Mouse (Mus musculus) kidney, embryonic 16.5 days (tissue): ENCODE measurements around the gene Lin7b. TPM values are rescaled to one million over a fixed set of nuclear protein-coding genes. Genes with fewer than 3 reads are reported as not detected.

Experiments used
- ATAC-seq: fragments of 200-750 bp; cut with Nextera tagmentation; 2 replicates; pipeline ENCODE4 v1.8.0; 2017; ENCODE audit warnings: moderate TSS enrichment; ENCODE audit not compliant: low FRiP score, low TSS enrichment
- H3K27ac ChIP-seq: fragments of 300-500 bp; sonication (generic); 2 replicates; pipeline ENCODE4 v1.5.1; 2014; ENCODE audit warnings: low read length
- H3K27me3 ChIP-seq: fragments of 300-500 bp; sonication (generic); 2 replicates; pipeline ENCODE4 v1.6.1; 2014; ENCODE audit warnings: low read length, control low read depth, mixed read lengths; ENCODE audit not compliant: insufficient read depth
- H3K36me3 ChIP-seq: fragments of 300-500 bp; sonication (generic); 2 replicates; pipeline ENCODE4 v1.6.1; 2014; ENCODE audit warnings: low read length, control low read depth, mixed read lengths; ENCODE audit not compliant: insufficient read depth
- H3K4me1 ChIP-seq: fragments of 300-500 bp; sonication (generic); 2 replicates; pipeline ENCODE4 v1.6.1; 2014; ENCODE audit warnings: low read length, control low read depth, mixed read lengths; ENCODE audit not compliant: insufficient read depth
- H3K4me2 ChIP-seq: fragments of 300-500 bp; sonication (generic); replicated peaks from 2 replicates; pipeline ENCODE4 v1.6.1; 2014; ENCODE audit warnings: low read depth, low read length
- H3K4me3 ChIP-seq: fragments of 300-500 bp; sonication (generic); 2 replicates; pipeline ENCODE4 v1.5.1; 2014; ENCODE audit warnings: mild to moderate bottlenecking, low read length
- H3K9ac ChIP-seq: fragments of 300-500 bp; sonication (generic); replicated peaks from 2 replicates; pipeline ENCODE4 v1.6.1; 2014; ENCODE audit warnings: low read length
- H3K9me3 ChIP-seq: fragments of 300-500 bp; sonication (generic); 2 replicates; pipeline ENCODE4 v1.6.1; 2016; ENCODE audit warnings: low read length, control low read depth
- WGBS: fragments of 180-500 bp; shearing (Covaris S2); extraction: QIAGEN DNeasy Blood & Tissue Kit; methylation state at CpG from one replicate; pipeline ENCODE4 v1.1.7; 2014; 5-methylcytosine and 5-hydroxymethylcytosine counted together
- polyA plus RNA-seq: library from polyadenylated mRNA; unstranded; fragments of >200 nt; fragmentation: Nextera tagmentation; extraction: Ambion mirVana; gene quantifications from 2 replicates; pipeline ENCODE4 v1.2.1, GENCODE M21; 2015

The Lin7b gene
- polyA plus RNA-seq, 1 experiment from 2014 or later: 1.9 TPM

GRCm38 (mm10) chr7:45408949-45409348 lies 38.6 kb upstream of the Lin7b start:
- ATAC-seq: no peak
- Histone ChIP-seq H3K9ac (no peak overlapping the region), H3K36me3 (no peaks in the 10 kb centered on the region), H3K4me3 (no peak overlapping the region), H3K4me1 (peaks cover 22% of the 10 kb centered on the region), H3K4me2 (no peak overlapping the region), H3K27me3 (peaks cover 80% of the 10 kb centered on the region), H3K27ac (no peak overlapping the region), H3K9me3 (no peaks in the 10 kb centered on the region)
- 86% methylated on average over 17 of the region's 17 CpGs for WGBS

GRCm38 (mm10) chr7:45408351-45408750 lies 38.0 kb upstream of the Lin7b start:
- H3K27ac ChIP-seq: no peak overlapping the region
- peaks cover 17% of the 10 kb centered on the region for H3K4me1 ChIP-seq
- H3K4me2 ChIP-seq: no peak overlapping the region
- no peaks in the 10 kb centered on the region for H3K9me3 ChIP-seq
- peaks cover 75% of the 10 kb centered on the region for H3K27me3 ChIP-seq
- no peak for ATAC-seq
- H3K4me3 ChIP-seq: no peak overlapping the region
- H3K9ac ChIP-seq: no peak overlapping the region
- H3K36me3 ChIP-seq: no peaks in the 10 kb centered on the region
- WGBS: 72% methylated on average over 7 of the region's 7 CpGs

- peaks cover 72% of the 10 kb centered on the region for H3K27me3 ChIP-seq
- WGBS: 83% methylated on average over 10 of the region's 10 CpGs
These were observed 37.5 kb upstream of the Lin7b start for GRCm38 (mm10) chr7:45407836-45408235.

GRCm38 (mm10) chr7:45406157-45407156 lies 36.1 kb upstream of the Lin7b start:
- H3K27me3 ChIP-seq: peaks cover 63% of the 10 kb centered on the region

More at GRCm38 (mm10) chr7:45407836-45408235, 37.5 kb upstream of the Lin7b start:
- Histone ChIP-seq H3K4me2 (no peak overlapping the region), H3K4me1 (peaks cover 13% of the 10 kb centered on the region), H3K9ac (no peak overlapping the region), H3K27ac (no peak overlapping the region), H3K36me3 (no peaks in the 10 kb centered on the region), H3K4me3 (no peak overlapping the region), H3K9me3 (no peaks in the 10 kb centered on the region)
- no peak for ATAC-seq

GRCm38 (mm10) chr7:45405091-45406075 lies 35.0 kb upstream of the Lin7b start, which contains the start of gene Kcna7:
Gene Kcna7 (plus strand): TSS chr7:45405653.
- Histone ChIP-seq H3K36me3 (no peaks in the 10 kb centered on the region), H3K27me3 (peaks cover 52% of the 10 kb centered on the region), H3K4me1 (peaks cover 13% of the 10 kb centered on the region), H3K9ac (peak within 1 kb of the TSS; percentile 49), H3K27ac (no peak within 1 kb of the TSS), H3K4me3 (peak within 1 kb of the TSS; percentile 47), H3K9me3 (no peaks in the 10 kb centered on the region), H3K4me2 (peak within 1 kb of the TSS; percentile 68)
- peak; percentile 24; the same call in 1 of the 2 replicates for ATAC-seq
- WGBS: 13% methylated on average over 28 of the region's 28 CpGs

More at GRCm38 (mm10) chr7:45406157-45407156, 36.1 kb upstream of the Lin7b start:
- Histone ChIP-seq H3K4me1 (peaks cover 13% of the 10 kb centered on the region), H3K4me2 (peak overlapping the region; percentile 68), H3K9ac (peak overlapping the region; percentile 49), H3K9me3 (no peaks in the 10 kb centered on the region), H3K4me3 (peak overlapping the region; percentile 47), H3K27ac (no peak overlapping the region), H3K36me3 (no peaks in the 10 kb centered on the region)
- WGBS: under 1% methylated on average over 110 of the region's 114 CpGs
- no peak for ATAC-seq

- Histone ChIP-seq H3K4me2 (no peak overlapping the region), H3K9me3 (no peaks in the 10 kb centered on the region), H3K9ac (no peak overlapping the region), H3K27me3 (peaks cover 36% of the 10 kb centered on the region), H3K36me3 (no peaks in the 10 kb centered on the region), H3K27ac (no peak overlapping the region), H3K4me3 (no peak overlapping the region), H3K4me1 (peaks cover 13% of the 10 kb centered on the region)
- WGBS: 37% methylated on average over 6 of the region's 6 CpGs
- ATAC-seq: no peak
These were observed 33.3 kb upstream of the Lin7b start for GRCm38 (mm10) chr7:45403532-45404261.

GRCm38 (mm10) chr7:45401521-45402085 lies 31.2 kb upstream of the Lin7b start:
- peaks cover 11% of the 10 kb centered on the region for H3K4me1 ChIP-seq
- no peak overlapping the region for H3K4me2 ChIP-seq
- H3K36me3 ChIP-seq: no peaks in the 10 kb centered on the region
- H3K9me3 ChIP-seq: no peaks in the 10 kb centered on the region
- no peak overlapping the region for H3K27ac ChIP-seq
- peaks cover 15% of the 10 kb centered on the region for H3K27me3 ChIP-seq
- WGBS: 72% methylated on average over 10 of the region's 10 CpGs
- no peak overlapping the region for H3K4me3 ChIP-seq
- ATAC-seq: no peak
- no peak overlapping the region for H3K9ac ChIP-seq

- ATAC-seq: no peak
- peaks cover 10% of the 10 kb centered on the region for H3K36me3 ChIP-seq
- no peaks in the 10 kb centered on the region for H3K27me3 ChIP-seq
- no peaks in the 10 kb centered on the region for H3K9me3 ChIP-seq
- peaks cover 18% of the 10 kb centered on the region for H3K4me1 ChIP-seq
- H3K27ac ChIP-seq: no peak overlapping the region
- H3K4me2 ChIP-seq: no peak overlapping the region
- 77% methylated on average over 2 of the region's 2 CpGs for WGBS
- H3K9ac ChIP-seq: 0 out of 2 replicates have a peak overlapping the region, but pooled peaks have one; percentile 16
- no peak overlapping the region for H3K4me3 ChIP-seq
These were observed 26.4 kb upstream of the Lin7b start for GRCm38 (mm10) chr7:45396787-45397186.
